Mouse (Mus musculus) thymus, postnatal 4 days (tissue): Measurements from ENCODE around the gene Cplane1.

Source experiments
- DNase-seq: peaks from one replicate; pipeline ENCODE4 v3.0.0; 2021

The Cplane1 gene

DNA sequence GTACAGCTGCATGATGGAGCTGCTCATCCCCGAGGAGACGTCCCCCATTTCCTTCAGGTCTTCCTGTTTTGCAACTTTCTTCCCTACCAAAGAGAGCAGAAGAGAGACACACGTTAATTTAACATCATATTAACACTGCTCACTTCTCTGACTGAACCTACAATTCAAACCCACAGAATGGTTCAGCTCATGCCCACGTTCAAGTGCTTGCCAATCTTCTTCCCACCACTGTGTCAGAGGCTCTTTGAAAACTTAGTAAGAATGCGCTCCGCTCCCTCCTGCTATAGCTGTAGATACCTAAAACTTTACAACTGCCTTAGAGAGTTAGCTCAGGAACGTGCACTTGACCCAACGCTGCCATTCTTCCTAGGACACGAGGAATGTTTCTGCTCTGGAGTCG, 134.0 kb downstream of the Cplane1 start:
- no peak for DNase-seq

DNA sequence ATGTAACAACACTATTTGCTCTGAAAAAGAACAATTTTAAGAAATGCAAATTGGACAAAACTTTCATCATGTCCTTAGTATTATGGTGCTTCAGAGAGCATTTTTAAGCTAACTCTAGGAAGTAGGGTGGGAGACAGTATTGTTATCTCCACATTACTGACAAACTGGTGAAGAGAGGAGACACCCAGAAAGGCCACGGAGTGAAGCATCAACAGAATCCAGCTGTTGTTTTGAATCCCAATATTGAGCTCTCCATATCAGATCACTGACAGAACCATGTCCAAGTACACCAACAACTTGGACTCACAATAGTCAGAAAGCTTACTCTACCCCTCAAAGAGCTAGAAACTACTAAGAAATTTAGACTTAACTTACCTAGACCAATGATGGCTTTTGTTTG, 136.6 kb downstream of the Cplane1 start:
- DNase-seq: no peak

DNA sequence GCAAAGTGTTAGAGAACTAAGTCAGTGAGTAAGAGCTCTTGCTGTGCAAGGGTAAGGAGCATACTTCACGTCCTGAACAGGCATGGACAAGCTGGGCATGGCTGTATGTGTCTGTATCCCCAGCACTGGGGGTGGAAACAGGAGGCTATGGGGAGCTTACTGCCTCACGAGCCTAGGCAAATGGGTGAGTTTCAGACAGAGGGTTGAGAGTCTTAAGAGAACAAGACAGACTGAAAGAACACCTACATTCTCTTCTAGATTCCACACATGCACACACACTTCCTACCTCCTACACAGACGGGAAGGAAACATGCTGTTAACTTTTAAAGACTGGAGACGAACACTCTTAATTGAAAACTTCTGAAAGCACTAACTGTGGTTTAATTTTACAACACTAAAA, 148.5 kb downstream of the Cplane1 start:
- DNase-seq: no peak

DNA sequence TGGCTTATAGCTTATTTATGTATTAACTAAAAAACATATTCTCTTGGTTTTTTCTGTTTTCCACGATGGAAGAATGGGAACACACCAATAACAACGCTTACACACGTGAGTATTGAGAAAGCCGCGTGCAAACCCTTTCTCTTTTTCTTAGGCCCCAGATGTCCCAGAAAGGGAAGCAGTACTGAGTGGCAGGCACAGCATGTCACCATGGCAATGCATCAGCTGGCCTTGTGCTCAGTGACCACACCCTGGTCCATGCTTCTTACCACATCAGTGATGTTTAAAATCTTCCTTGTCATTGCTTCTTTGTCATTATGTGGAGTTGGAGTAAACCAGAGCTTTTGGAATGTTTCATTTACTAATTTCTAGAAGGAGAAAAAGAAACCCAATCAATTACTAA, 150.3 kb downstream of the Cplane1 start:
- DNase-seq: no peak
